Mouse (Mus musculus) thymus, adult 18-20 months (tissue): ENCODE results near the gene Fgfr2.
"Not testable (repeated sequence)": the region's sequence is repeated elsewhere in the genome, so short reads cannot be mapped to it uniquely, and the experiment has no call there.

ENCODE experiments used
- DNase-seq, 2 experiments: peaks; one replicate each; pipeline ENCODE4 v3.0.0; 2022; ENCODE audit warnings: mixed read lengths in 2 of 2

The Fgfr2 gene

GRCm38 (mm10) chr7:130168296-130168695, 2954.9 kb downstream of the Fgfr2 start:
- no peak for DNase-seq

- DNase-seq = no peak
Observed at GRCm38 (mm10) chr7:130167261-130167660, 2955.9 kb downstream of the Fgfr2 start.

- DNase-seq = no peak
Observed at GRCm38 (mm10) chr7:130166190-130166589, 2957.0 kb downstream of the Fgfr2 start.

- DNase-seq = no peak
Observed at GRCm38 (mm10) chr7:130165408-130165807, 2957.7 kb downstream of the Fgfr2 start.

- no peak for DNase-seq
Observed at GRCm38 (mm10) chr7:130162718-130163117, 2960.4 kb downstream of the Fgfr2 start.

DNA sequence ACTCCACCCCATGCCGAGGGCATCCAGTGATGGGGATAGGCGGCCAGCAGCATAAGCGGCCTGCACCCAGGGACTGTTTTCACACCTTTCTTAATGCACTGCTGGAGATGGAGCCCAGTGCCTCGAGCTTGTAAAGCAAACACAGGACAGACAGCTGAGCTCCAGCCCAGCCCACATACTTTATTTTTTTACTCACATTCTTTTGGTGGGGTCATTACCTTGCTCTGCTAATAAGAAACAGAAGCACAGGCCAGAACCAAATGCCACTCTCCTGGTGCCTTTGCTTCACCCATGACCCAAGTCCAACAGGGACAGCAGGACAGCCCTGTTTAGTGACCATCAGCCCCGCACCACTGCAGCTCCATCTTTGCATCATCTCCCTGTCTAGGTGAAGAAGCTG, 2961.6 kb downstream of the Fgfr2 start:
- no peak for DNase-seq

DNA sequence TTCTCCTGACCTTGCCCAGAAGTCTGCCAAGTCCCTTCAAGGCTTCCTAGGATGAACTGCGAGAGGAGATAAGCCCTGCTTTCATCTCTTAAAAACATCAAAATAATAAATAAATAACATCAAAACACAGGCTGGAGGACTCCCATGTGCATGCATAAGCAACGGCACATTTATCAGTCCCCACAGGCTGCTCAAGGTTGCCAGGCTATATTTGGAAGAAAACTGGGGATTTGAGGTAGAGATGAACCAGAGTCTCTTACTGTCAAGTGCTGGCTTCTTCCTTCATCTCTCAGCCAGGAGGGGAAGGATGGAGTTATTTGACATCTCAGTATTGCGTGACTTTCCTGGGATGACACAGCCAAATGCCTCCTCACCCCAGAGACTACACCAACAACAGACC, 2964.3 kb downstream of the Fgfr2 start:
- no peak for DNase-seq

GRCm38 (mm10) chr7:130153363-130153969, 2969.7 kb downstream of the Fgfr2 start:
- no peak for DNase-seq

DNA sequence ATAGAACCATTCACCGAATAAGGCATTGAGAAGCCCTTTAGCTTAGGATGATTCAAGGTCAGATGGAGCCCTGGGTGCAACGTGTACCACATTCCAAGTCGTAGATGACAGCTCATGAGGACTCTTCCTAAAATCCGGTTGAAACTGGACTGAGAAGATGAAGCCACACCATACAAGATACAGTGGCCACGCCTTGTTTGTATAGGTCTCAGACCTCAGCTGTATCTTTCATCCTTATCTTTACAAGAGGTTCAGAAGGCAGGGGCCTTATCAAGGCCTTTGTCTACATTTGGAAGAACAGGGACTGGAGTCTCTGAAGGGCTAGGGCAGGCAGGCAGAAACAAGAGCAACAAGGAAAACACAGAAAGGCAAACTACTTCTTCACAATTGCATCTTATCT, 2974.2 kb downstream of the Fgfr2 start:
- no peak for DNase-seq

- no peak for DNase-seq
Observed at GRCm38 (mm10) chr7:130147230-130147629, 2975.9 kb downstream of the Fgfr2 start.

- no peak for DNase-seq
Observed at GRCm38 (mm10) chr7:130145211-130145610, 2977.9 kb downstream of the Fgfr2 start.

- DNase-seq = no peak
Observed at GRCm38 (mm10) chr7:130143371-130143770, 2979.8 kb downstream of the Fgfr2 start.

DNA sequence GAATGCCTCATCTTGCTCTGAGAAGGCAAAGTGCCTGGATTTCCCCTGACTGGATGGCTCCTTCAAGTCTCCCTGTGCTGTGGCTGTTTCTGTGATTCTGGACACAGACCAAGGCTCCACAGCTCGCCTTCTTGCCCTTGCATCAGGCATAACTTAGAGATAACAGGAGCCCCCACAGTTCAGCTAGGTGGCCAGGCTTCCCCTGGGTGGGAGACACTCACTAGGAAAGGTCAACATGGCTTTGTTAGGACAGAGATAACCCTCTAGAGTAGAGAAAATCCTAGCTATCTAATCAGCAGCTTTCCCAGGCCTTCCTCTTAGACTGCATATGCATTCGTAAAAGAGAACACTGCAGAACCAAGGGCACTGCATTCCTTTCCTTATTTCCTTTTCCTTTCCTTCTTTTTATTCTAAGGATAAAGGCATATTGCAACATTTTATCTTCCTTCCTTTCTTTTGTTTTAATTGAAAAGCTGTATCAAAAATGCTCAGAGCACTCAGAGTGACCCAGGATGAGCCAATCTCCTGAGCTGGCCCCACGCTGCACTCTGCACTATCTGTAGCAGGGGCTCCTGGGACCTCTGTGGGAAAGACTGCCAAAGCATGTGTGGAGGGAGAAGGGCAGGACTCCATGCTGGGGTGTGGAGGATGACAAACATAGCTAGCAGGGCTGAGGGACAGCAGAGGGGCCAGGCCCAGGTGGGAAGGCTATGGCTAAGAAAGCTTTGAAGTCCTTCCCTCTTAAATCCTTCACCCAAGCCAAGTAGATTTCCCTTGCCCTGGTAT, 2981.9 kb downstream of the Fgfr2 start:
- no peak for DNase-seq

- no peak for DNase-seq
Observed at GRCm38 (mm10) chr7:130134924-130135365, 2988.2 kb downstream of the Fgfr2 start.

DNA sequence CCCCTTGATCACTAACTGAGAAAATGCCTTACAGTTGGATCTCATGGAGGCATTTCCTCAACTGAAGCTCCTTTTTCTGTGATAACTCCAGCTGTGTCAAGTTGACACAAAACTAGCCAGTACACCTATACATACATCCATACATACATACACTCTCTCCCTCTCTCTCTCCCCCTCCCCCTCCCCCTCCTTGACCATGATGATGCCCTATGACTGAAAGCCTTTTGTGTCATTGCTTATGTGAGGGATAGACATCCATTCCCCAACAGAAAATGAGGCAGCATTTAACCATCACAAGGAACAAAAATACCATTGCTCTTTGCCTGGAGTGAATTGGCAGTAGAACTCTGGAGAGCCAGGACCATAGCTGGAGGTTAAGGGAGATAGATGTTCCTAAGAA, 2988.7 kb downstream of the Fgfr2 start:
- not testable (repeated sequence) for DNase-seq

DNA sequence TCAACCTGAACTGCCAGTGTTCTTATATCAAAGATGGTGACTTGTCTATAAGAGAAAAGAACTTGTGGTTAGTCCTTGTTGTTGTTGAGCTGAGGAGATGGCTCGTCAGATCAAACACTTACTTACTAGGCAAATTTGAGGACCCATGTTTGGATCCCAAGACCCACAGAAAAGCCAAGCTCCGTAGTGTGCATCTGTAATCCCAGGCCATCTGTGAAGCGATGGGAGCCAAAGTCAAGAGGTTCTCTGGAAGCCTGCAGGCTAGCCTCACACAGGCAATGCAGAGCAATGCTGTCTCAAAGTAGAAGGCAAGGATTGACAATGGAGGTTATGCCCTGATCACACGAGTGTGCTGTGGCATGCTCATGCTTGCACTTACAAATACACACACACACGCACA, 2992.9 kb downstream of the Fgfr2 start:
- DNase-seq = no peak

DNA sequence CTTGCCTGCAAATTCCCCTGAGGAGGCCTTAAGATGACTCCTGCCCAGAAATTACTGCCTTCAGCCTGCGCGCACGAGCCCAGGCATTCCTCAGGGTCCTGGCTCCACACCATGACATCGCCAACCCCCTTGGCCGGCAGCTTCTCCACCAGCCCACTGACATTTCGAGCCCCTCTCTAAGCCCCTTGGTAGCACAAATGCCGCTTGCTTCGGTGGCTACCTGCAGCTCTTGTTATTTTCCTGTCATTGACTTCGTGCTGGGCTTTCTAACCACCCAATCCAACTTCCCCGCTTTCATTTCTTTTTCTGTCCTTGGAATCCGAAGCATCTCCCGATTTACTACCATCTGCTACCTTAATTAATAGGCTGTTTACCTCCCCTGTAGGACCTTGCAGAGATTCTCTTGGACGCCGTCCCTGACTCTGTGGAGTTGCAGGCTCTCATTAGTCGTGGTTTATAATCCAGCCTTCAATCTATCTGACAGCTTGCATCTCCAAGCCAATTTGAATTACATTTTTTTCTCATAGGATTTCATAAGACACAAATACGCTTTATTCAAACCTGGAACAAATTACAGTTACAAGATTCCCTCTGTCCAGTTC, 2993.7 kb downstream of the Fgfr2 start:
- no peak for DNase-seq

DNA sequence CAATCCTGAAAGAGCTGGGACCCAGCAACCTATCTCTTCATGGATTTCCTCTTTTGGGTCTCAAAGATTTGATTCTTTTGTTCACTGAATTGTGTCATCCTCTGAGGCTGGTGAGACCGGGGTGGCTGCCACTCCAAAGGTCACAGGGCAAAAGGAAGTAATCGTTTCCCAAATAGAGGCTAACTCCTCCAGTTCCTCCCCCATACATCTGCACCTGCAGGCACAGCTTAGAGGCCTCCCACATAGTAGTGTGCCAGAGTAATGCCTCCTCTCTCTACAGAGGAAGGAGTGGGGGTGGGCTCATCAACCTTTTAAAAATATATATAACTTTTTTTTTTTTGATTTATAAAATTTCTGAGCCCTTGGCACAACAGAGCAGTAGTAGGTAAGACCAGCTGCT, 3001.6 kb downstream of the Fgfr2 start:
- no peak for DNase-seq

DNA sequence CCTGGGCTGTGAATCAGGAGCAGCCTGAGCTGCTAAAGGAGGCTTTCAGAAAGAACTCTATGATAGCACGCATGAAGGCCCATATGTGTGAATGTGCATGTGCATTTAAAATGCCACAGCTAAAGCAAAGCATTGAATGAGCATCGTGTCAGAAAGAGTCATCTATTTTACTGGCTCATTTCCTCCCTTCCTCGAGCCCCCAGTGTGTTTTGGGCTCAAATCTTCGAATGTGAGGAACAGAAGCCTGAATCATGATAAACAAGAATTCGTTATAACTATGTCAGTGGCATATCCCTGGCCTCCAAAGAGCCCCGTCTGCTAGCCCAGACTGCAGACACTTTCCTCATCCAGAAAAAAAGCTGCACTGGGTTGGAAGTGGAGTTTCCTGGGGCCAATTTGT, 3003.7 kb downstream of the Fgfr2 start:
- DNase-seq = no peak

GRCm38 (mm10) chr7:130118726-130119125, 3004.4 kb downstream of the Fgfr2 start:
- no peak for DNase-seq

GRCm38 (mm10) chr7:130117466-130118123, 3005.6 kb downstream of the Fgfr2 start:
- DNase-seq = no peak

DNA sequence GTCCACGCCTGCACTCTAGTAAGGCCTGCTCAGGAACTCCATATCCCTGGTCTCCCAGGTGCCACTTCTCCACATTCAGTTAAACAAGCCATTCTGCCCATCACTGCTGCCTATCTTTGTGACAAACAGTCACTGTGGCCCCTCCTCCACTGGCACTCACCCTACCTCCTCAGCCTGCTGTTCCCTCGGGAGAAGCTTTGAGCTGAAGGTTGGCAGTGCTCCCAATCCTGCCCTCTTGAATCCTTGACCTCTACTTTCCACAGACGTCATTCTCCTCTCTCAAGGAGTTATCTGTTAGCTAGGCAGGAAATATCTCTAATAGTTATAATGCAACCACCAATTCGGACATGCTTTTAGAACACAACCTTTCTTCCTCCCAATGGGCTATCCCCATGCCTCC, 3008.7 kb downstream of the Fgfr2 start:
- no peak for DNase-seq
